Mouse (Mus musculus) testis, postnatal 10 days (tissue): ENCODE measurements around the gene St3gal6.

Experiments used
- DNase-seq: peaks from one replicate; pipeline ENCODE4 v3.0.0; 2021; ENCODE audit warnings: low spot score

Gene St3gal6

DNA sequence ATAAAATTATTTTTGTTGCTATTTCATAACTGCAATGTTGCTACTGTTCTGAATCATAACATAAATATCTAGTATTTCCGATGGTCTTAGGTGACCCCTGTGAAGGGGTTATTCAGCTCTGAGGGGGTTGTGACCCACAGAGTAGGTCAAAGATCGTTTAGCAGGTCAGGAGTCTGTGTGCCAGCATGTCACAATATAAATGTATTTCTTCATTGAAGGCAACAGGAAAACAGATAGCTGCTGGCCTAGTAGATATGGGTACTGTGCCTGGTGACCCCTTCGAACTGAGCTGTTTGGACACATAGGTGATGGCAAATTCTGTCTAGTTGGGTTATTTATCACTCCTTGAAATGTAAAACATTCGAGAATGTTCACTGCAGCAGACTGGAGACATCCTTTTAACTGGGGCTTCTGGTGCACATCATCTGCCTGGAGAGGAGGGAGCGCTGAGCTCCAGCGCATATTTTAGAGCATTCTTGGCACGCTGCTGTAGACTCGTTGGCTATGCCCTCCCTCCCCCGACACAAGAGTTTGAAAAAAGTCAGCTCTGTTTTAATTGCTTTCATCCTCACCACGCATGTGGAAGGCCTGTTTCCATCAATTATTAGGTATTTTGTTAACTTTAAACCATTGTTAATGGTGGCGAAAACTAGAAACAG lies 102.2 kb downstream of the St3gal6 start:
- no peak for DNase-seq
